Mouse (Mus musculus): ENCODE measurements around the gene L3mbtl2. TPM values are rescaled to one million over a fixed set of nuclear protein-coding genes. Genes with fewer than 3 reads are reported as not detected.

L3mbtl2 gene
- polyA plus RNA-seq (2012; fragmentation: generic; extraction: Trizol), result 34.8 TPM
- long read RNA-seq, experiment 1, transcript L3mbtl2-201 (17 exons, 3,487 nt), result major isoform, 7 of 9 reads
- long read RNA-seq, experiment 1, partial matches to known transcripts, result 1 of 9 reads
- long read RNA-seq, experiment 1, other reads (novel, unspliced or antisense), result 1 of 9 reads
- long read RNA-seq, experiment 2, transcript L3mbtl2-201 (17 exons, 3,487 nt), result major isoform, 401 of 483 reads
- long read RNA-seq, experiment 2, partial matches to known transcripts, result 47 of 483 reads
- long read RNA-seq, experiment 2, other reads (novel, unspliced or antisense), result 32 of 483 reads

GRCm38 (mm10) chr15:81663697-81664561, at the start of gene L3mbtl2:
L3mbtl2 (plus strand) TSS chr15:81663889.
- H3K4me3 ChIP-seq (ENCODE audit: insufficient read depth, poor library complexity, severe bottlenecking), result peak within 1 kb of the TSS; percentile 89
- peaks cover 20% of the 10 kb centered on the region for H3K79me3 ChIP-seq (ENCODE audit: low read depth)
- H3K27me3 ChIP-seq (ENCODE audit: control insufficient read depth, insufficient read depth, insufficient read length), result no peaks in the 10 kb centered on the region
- H3ac ChIP-seq (ENCODE audit: control insufficient read depth, insufficient read length, low read depth), result peak within 1 kb of the TSS; percentile 85
- TF ChIP-seq CTCF (IDR thresholded peaks at IDR 0.05; ENCODE audit: control insufficient read depth, insufficient read depth, insufficient read length) (no peak), MYOG (IDR thresholded peaks at IDR 0.05; ENCODE audit: control insufficient read depth, extremely low read depth, insufficient read length) (no peak), MYOD1 (IDR thresholded peaks at IDR 0.05; ENCODE audit: control insufficient read depth, insufficient read length, low read depth) (no peak), USF1 (IDR thresholded peaks at IDR 0.05; ENCODE audit: low read depth) (peak; percentile 21), CEBPB (IDR thresholded peaks at IDR 0.05; ENCODE audit: low read depth) (no peak), MAX (IDR thresholded peaks at IDR 0.05) (peak; percentile 57), FOSL1 (IDR thresholded peaks at IDR 0.05; ENCODE audit: insufficient read depth, low read length, poor library complexity, severe bottlenecking) (no peak)
- H3K36me3 ChIP-seq (ENCODE audit: control insufficient read depth, insufficient read depth), result peaks cover 21% of the 10 kb centered on the region
- peaks cover 34% of the 10 kb centered on the region for H3K79me2 ChIP-seq (ENCODE audit: control insufficient read depth, insufficient read depth)

- no peak for TF ChIP-seq MYOD1 (IDR thresholded peaks at IDR 0.05; ENCODE audit: control insufficient read depth, insufficient read length, low read depth)
- no peak for TF ChIP-seq CEBPB (IDR thresholded peaks at IDR 0.05; ENCODE audit: low read depth)
- TF ChIP-seq MAX (IDR thresholded peaks at IDR 0.05), result no peak
- no peak for TF ChIP-seq USF1 (IDR thresholded peaks at IDR 0.05; ENCODE audit: low read depth)
Observed at GRCm38 (mm10) chr15:81649516-81650455, 13.9 kb upstream of the L3mbtl2 start.

GRCm38 (mm10) chr15:81650636-81651035, 13.1 kb upstream of the L3mbtl2 start:
- no peak overlapping the region for H3K4me3 ChIP-seq (ENCODE audit: insufficient read depth, poor library complexity, severe bottlenecking)
- peaks cover 57% of the 10 kb centered on the region for H3K36me3 ChIP-seq (ENCODE audit: control insufficient read depth, insufficient read depth)
- no peaks in the 10 kb centered on the region for H3K27me3 ChIP-seq (ENCODE audit: control insufficient read depth, insufficient read depth, insufficient read length)
- no peaks in the 10 kb centered on the region for H3K79me2 ChIP-seq (ENCODE audit: control insufficient read depth, insufficient read depth)
- no peaks in the 10 kb centered on the region for H3K79me3 ChIP-seq (ENCODE audit: low read depth)
- H3ac ChIP-seq (ENCODE audit: control insufficient read depth, insufficient read length, low read depth), result no peak overlapping the region
- TF ChIP-seq CEBPB (IDR thresholded peaks at IDR 0.05; ENCODE audit: low read depth) (no peak), FOSL1 (IDR thresholded peaks at IDR 0.05; ENCODE audit: insufficient read depth, low read length, poor library complexity, severe bottlenecking) (no peak), USF1 (IDR thresholded peaks at IDR 0.05; ENCODE audit: low read depth) (no peak), MYOG (IDR thresholded peaks at IDR 0.05; ENCODE audit: control insufficient read depth, extremely low read depth, insufficient read length) (no peak), MAX (IDR thresholded peaks at IDR 0.05) (no peak), CTCF (IDR thresholded peaks at IDR 0.05; ENCODE audit: control insufficient read depth, insufficient read depth, insufficient read length) (no peak), MYOD1 (IDR thresholded peaks at IDR 0.05; ENCODE audit: control insufficient read depth, insufficient read length, low read depth) (no peak)

More at GRCm38 (mm10) chr15:81649516-81650455, 13.9 kb upstream of the L3mbtl2 start:
- Histone ChIP-seq H3ac (ENCODE audit: control insufficient read depth, insufficient read length, low read depth) (no peak overlapping the region), H3K79me2 (ENCODE audit: control insufficient read depth, insufficient read depth) (no peaks in the 10 kb centered on the region), H3K4me3 (ENCODE audit: insufficient read depth, poor library complexity, severe bottlenecking) (no peak overlapping the region), H3K27me3 (ENCODE audit: control insufficient read depth, insufficient read depth, insufficient read length) (no peaks in the 10 kb centered on the region), H3K36me3 (ENCODE audit: control insufficient read depth, insufficient read depth) (peaks cover 66% of the 10 kb centered on the region), H3K79me3 (ENCODE audit: low read depth) (no peaks in the 10 kb centered on the region)

- Histone ChIP-seq H3K36me3 (ENCODE audit: control insufficient read depth, insufficient read depth) (no peaks in the 10 kb centered on the region), H3K79me2 (ENCODE audit: control insufficient read depth, insufficient read depth) (peaks cover 28% of the 10 kb centered on the region), H3K4me3 (ENCODE audit: insufficient read depth, poor library complexity, severe bottlenecking) (no peak overlapping the region), H3K27me3 (ENCODE audit: control insufficient read depth, insufficient read depth, insufficient read length) (no peaks in the 10 kb centered on the region), H3K79me3 (ENCODE audit: low read depth) (peaks cover 20% of the 10 kb centered on the region), H3ac (ENCODE audit: control insufficient read depth, insufficient read length, low read depth) (no peak overlapping the region)
- no peak for TF ChIP-seq MYOG (IDR thresholded peaks at IDR 0.05; ENCODE audit: control insufficient read depth, extremely low read depth, insufficient read length)
- no peak for TF ChIP-seq MYOD1 (IDR thresholded peaks at IDR 0.05; ENCODE audit: control insufficient read depth, insufficient read length, low read depth)
Observed at GRCm38 (mm10) chr15:81661701-81662100, 2.0 kb upstream of the L3mbtl2 start.

- H3K4me3 ChIP-seq (ENCODE audit: insufficient read depth, poor library complexity, severe bottlenecking), result peak overlapping the region; percentile 89
- H3K79me3 ChIP-seq (ENCODE audit: low read depth), result peaks cover 20% of the 10 kb centered on the region
- H3K27me3 ChIP-seq (ENCODE audit: control insufficient read depth, insufficient read depth, insufficient read length), result no peaks in the 10 kb centered on the region
- TF ChIP-seq CEBPB (IDR thresholded peaks at IDR 0.05; ENCODE audit: low read depth), result no peak
- no peak for TF ChIP-seq CTCF (IDR thresholded peaks at IDR 0.05; ENCODE audit: control insufficient read depth, insufficient read depth, insufficient read length)
- no peak for TF ChIP-seq FOSL1 (IDR thresholded peaks at IDR 0.05; ENCODE audit: insufficient read depth, low read length, poor library complexity, severe bottlenecking)
- TF ChIP-seq MYOD1 (IDR thresholded peaks at IDR 0.05; ENCODE audit: control insufficient read depth, insufficient read length, low read depth), result no peak
- TF ChIP-seq USF1 (IDR thresholded peaks at IDR 0.05; ENCODE audit: low read depth), result no peak
- no peak for TF ChIP-seq MAX (IDR thresholded peaks at IDR 0.05)
- TF ChIP-seq MYOG (IDR thresholded peaks at IDR 0.05; ENCODE audit: control insufficient read depth, extremely low read depth, insufficient read length), result no peak
- peaks cover 14% of the 10 kb centered on the region for H3K36me3 ChIP-seq (ENCODE audit: control insufficient read depth, insufficient read depth)
- peaks cover 34% of the 10 kb centered on the region for H3K79me2 ChIP-seq (ENCODE audit: control insufficient read depth, insufficient read depth)
- H3ac ChIP-seq (ENCODE audit: control insufficient read depth, insufficient read length, low read depth), result no peak overlapping the region
Observed at GRCm38 (mm10) chr15:81663281-81663680, 408 bp upstream of the L3mbtl2 start.

Measured in C2C12 (cell line).